Mouse (Mus musculus): ENCODE results near the gene Tle3.

Tle3 gene

DNA sequence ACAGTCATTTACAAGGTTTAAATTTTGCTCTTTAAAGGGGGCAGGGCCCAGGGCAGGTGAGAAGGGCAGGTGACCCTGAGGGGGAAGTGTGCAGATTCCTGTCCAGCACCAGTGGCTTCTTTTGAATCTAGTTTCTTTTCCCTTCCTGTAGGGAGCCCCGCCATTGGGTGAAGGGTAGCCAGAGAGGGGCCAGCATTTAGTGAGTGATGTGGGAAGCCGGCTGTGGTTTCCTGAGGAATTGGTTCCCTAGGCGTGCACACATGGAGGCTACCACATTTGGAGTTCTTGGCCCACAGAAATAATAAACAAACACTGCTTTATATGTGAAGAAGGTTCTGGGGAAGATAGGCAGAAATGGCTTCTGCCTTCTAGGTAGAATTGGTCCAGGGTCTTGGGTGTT, 4.5 kb downstream of the Tle3 start:
- no peak for DNase-seq (ENCODE audit: low spot score)

DNA sequence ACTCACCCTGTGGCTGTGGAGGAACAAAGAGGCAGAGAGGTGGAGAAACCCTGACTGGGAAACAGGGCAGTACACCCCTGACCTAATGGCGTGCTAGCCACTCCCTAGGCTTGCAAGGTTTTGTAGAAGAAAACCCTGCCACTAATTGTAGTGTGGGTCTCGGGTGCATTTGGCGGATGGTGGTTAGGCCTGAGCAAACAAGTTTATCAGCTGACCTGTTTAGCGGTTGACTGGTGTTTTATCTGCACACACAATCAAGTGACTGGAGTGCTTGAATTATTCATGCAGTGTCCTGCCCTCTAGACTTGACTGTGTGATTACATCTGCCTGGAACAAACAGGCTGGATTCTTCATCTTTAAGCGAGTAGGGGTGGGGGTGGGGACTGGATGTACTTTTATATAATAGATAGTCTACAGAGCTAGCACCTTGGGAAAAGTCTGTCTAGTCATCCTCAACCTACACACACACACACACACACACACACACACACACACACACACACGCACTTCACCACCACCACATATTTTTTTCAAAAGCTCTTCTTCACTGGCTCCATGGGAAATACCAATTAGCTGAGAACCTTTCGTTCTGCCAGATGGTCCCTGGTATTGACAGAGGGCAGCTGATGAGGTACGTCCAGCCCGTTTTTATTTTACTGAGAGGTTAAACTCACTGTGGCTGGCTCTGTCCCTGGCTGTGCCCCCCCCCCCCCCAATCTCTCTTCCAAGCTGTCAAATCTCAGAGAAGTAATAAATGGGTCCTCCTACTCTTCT, 5.7 kb downstream of the Tle3 start:
- DNase-seq (ENCODE audit: low spot score) = no peak

- no peak for DNase-seq (ENCODE audit: low spot score)
Observed at GRCm38 (mm10) chr9:61378516-61378915, 6.3 kb downstream of the Tle3 start.

DNA sequence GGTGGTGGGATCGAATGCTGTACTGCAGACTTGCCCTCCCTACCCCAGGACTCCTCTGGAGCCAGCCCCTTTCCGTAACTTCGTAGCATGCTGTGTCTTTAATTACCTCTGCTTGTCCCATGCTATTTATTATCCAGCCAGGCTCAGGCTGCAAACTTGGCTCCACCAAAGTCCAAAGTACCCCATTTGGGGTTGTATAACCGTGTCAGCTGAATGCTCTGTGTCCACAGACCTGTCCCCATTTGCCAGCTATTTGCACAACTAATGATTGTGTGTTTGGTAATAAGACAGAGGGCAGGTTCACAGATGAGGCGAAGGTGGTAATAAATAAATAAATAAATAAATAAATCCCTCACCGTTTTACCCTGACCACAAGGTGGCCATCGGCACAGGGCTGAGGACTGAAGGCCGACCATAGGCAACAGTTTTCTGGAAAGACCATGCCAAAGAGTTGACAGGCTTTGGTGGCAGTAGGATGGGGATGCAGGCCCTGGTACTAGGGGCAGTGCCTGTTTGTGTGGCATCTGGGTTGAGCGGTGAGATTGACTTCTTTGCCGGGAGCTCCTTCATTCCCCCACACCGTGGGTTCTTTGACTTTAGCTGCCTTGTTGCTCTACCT, 7.0 kb downstream of the Tle3 start:
- no peak for DNase-seq (ENCODE audit: low spot score)

GRCm38 (mm10) chr9:61380258-61381062, 8.3 kb downstream of the Tle3 start:
- DNase-seq (ENCODE audit: low spot score) = no peak

DNA sequence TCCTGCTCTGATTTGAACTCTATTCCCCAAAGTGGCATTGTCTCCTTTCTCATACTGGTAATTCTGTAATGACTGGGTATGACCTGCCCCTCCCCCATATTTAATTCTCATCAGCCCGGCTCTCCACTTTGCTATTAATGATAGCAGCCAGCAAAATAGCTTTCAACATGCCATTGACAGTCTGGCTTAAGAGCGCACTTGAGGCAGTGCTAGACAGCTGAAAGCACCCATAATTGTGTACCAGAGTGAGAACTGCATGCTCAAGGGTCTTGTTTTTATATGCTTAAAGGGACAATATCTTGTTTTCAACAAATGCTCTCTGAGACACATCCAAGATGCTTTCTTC, 8.9 kb downstream of the Tle3 start:
- DNase-seq (ENCODE audit: low spot score) = no peak

DNA sequence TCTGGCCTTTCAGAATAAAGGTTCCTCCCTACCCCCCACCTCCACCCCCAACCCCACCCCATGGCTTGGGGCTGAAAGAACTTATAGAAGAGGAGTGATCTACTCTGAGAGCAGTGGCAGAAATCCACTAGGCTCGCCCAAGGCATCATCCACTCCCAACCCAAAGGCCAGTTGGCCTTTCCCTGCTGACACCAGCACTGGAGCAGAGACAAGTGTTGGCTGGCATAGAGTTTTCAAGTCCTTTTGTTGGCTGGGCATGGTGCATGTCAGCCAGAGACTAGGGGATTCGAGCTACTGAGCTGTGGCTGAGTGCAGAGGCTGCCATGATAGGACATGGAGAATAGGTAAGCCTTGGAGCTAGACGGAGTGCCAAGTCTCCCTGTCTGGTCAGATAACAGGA, 9.3 kb downstream of the Tle3 start:
- DNase-seq (ENCODE audit: low spot score) = no peak

GRCm38 (mm10) chr9:61382595-61383186, 10.5 kb downstream of the Tle3 start:
- DNase-seq (ENCODE audit: low spot score) = no peak

- no peak for DNase-seq (ENCODE audit: low spot score)
Observed at GRCm38 (mm10) chr9:61384101-61384500, 11.9 kb downstream of the Tle3 start.

- no peak for DNase-seq (ENCODE audit: low spot score)
Observed at GRCm38 (mm10) chr9:61384646-61385443, 12.7 kb downstream of the Tle3 start.

DNA sequence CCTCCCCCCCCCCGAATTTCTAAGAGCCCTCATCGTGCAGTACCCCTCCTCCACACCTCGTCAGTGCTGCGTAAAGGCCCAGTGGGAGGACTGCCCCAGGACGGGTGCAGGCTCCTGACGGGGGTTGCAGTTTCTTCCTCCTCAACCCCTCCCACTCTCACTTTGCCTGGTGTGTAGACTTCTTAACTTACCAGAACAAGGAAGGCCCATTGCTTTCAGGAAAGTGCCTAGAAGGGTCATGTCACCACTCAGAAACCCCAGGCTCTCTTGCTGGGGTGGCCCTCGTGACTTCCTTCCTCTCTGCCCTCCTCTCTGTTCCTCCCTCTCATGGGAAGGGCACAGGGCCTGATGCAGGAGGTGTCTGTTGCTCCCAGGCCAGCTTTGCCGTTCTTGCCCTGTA, 13.6 kb downstream of the Tle3 start:
- DNase-seq (ENCODE audit: low spot score) = no peak

- DNase-seq (ENCODE audit: low spot score) = no peak
Observed at GRCm38 (mm10) chr9:61386314-61386713, 14.1 kb downstream of the Tle3 start.

GRCm38 (mm10) chr9:61387797-61388196, 15.6 kb downstream of the Tle3 start:
- DNase-seq (ENCODE audit: low spot score) = no peak

- no peak for DNase-seq (ENCODE audit: low spot score)
Observed at GRCm38 (mm10) chr9:61388214-61388613, 16.0 kb downstream of the Tle3 start.

DNA sequence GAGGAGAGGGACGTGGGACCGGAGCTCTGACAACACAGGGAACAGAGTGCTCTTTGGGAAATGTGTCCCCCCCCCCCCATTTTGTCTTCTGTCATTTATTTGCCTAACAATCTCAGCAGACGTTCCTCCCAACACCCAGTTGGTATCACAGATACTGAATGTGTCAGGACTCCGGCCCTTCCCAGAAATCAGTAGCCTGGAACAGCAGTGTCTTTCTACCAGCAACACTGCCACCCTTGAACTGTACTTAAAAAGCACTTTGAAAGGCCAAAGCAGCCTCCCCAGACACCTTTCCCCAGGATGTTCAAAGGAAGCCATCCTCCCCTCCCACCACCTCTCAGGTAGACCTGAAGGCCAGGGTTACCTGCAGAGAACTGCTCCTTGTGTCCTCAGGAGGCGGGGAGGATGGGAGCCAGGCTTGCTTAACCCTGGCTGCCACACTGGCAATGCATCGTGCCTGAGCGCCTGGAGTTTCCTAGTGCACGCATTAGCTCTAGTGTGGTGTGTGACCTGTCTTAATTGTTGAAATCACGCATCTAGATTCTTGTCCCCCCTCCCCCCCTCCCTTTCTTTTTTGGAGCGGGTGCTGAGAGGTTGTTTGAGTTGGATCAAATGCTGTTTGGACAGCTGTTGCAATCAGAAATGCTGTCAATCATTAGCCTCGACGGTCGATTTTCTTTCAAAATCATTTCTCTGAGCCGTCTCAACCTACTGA, 16.7 kb downstream of the Tle3 start:
- DNase-seq (ENCODE audit: low spot score) = no peak

GRCm38 (mm10) chr9:61389404-61389701, 17.2 kb downstream of the Tle3 start:
- no peak for DNase-seq (ENCODE audit: low spot score)

DNA sequence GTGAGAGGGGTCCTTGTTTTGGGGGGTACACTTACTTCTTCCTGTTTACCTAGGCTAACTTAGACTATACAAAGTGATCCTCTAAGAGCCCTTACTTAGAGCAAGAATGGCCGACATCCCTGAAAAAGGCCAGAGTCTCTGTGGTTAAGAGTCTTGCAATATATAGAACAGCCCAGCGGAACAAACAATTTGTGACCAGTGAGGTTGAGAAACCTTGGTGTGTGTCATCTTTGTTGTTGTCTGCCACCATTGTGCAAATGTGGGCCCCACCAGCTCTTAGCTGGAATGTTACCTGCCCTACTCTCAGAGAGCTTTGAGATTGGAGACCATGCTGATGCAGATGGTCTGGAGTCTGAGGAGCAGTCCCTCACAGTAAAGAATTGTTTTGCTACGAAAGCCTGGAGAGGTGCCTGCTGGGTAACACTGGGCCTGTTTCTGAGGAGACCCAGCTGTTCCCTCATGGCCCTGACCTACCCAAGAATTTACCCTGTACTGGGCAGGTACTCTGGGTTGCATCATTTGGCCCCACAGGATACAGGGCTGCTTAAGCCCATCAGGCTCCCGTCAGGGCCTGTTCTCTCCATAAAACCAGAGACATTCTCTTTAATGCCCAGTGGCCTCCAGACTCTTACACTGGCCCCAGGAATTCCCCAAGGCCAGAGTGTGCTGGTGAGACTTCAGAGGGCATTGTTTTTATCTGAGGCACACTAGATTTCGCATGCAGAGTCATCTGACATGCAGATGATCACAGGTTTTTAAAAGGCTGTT, 19.6 kb downstream of the Tle3 start:
- no peak for DNase-seq (ENCODE audit: low spot score)

DNA sequence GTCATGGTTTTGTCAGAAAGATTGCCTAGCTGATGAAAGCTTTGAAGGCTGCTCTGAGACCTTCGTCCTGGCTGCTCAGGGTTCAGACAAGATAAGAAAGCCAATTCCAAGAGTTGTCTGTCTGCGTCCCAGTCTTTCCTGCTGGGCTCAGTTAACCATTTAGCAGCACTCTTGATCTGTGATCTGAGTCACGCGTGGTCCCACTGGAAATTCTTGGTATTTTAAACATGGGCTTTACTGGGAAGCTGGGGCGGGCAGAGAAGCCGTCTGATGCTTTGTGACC, 20.1 kb downstream of the Tle3 start:
- no peak for DNase-seq (ENCODE audit: low spot score)

DNA sequence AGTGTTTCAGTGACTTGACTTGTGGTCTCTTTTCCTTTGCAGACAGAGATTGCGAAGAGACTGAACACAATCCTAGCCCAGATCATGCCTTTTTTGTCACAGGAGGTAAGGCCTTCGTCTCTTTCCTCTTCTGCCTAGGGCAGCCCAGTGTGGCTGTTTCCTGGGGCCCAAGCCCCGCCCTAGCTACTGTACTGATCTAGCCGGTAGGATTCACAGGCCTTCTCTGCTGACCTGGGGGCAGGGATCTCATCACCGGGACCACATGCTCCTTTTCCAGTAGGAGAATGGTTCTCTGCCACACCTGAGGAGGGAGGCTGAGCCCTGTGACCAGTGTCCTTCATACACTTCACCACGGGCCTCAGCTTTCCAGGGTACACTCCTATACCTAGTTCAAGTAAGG, 21.0 kb downstream of the Tle3 start:
- DNase-seq (ENCODE audit: low spot score) = no peak

DNA sequence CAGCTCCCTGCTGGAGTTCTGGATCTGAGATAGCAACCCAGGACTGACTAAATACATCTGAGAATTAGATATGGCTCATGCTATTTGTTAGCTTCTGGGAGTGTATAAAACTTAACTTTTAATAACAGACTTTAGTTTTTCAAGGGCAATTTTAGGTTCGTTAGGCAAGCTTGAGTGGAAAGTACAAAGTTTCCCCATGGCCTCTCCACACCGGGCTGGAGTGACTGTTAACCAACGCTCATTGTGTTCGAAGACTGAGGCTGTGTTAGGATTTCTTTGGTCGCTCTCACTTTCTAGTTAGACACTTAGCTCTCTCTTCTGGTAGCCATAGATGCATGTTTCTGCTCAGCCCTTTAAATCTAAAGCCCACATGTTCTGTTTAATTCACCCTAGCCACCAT, 21.7 kb downstream of the Tle3 start:
- no peak for DNase-seq (ENCODE audit: low spot score)

DNA sequence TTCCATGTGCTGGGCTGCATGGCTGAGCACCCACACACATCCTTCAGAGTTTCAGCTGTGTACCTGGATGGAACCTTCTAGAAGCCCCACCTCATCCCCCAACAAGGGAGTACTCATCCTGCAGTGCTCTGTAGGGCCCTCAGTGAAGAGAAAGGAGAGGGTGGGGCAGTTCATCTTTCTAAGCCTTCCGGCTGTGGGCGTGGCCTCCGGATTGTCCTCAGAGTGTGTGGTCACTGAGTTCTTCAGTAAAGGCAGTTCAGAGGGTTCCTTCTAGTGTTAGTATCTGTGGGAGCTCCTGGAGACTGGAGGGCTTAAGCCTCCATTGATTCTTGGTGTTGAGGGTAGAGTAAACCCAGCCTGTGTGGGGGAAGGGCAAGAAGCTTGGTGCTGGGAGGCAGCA, 22.9 kb downstream of the Tle3 start:
- DNase-seq (ENCODE audit: low spot score) = no peak
